Mouse (Mus musculus): Measurements from ENCODE around the gene Ecsit. TPM values are rescaled to one million over a fixed set of nuclear protein-coding genes. Genes with fewer than 3 reads are reported as not detected.

Gene Ecsit
- polyA plus RNA-seq, 2 experiments = 30.6 to 37.5 TPM

- no peak for DNase-seq (ENCODE audit: low spot score)
- WGBS = 89% methylated on average over 4 of the region's 4 CpGs
- no peak for ATAC-seq (ENCODE audit: low FRiP score, low read depth)
Measured at GRCm38 (mm10) chr9:22119543-22119942, 34.3 kb upstream of the Ecsit start.

GRCm38 (mm10) chr9:22117754-22118456 is 32.7 kb upstream of the Ecsit start:
- H3K9ac ChIP-seq (ENCODE audit: low read depth, low read length, severe bottlenecking) = peak overlapping the region; percentile 90
- no peak overlapping the region for H3K27ac ChIP-seq (replicated peaks; ENCODE audit: low read depth, low read length)
- H3K36me3 ChIP-seq (ENCODE audit: control insufficient read depth, insufficient read depth, low read length) = peaks cover 12% of the 10 kb centered on the region

More at GRCm38 (mm10) chr9:22119543-22119942, 34.3 kb upstream of the Ecsit start:
- H3K4me2 ChIP-seq (replicated peaks; ENCODE audit: low read depth, low read length, severe bottlenecking) = no peak overlapping the region
- TF ChIP-seq POLR2A (IDR thresholded peaks at IDR 0.05; ENCODE audit: borderline replicate concordance, extremely low read depth, insufficient read depth, insufficient read length) = no peak
- H3K9me3 ChIP-seq (ENCODE audit: control insufficient read depth, low read length) = no peaks in the 10 kb centered on the region
- no peaks in the 10 kb centered on the region for H3K27me3 ChIP-seq (ENCODE audit: control insufficient read depth, insufficient read depth, low read length)
- no peaks in the 10 kb centered on the region for H3K36me3 ChIP-seq (ENCODE audit: control insufficient read depth, insufficient read depth, low read length)
- H3K4me1 ChIP-seq (ENCODE audit: control insufficient read depth, insufficient read depth, low read length) = peaks cover 11% of the 10 kb centered on the region
- H3K9ac ChIP-seq (ENCODE audit: low read depth, low read length, severe bottlenecking) = no peak overlapping the region
- H3K27ac ChIP-seq (replicated peaks; ENCODE audit: low read depth, low read length) = no peak overlapping the region
- H3K4me3 ChIP-seq (replicated peaks; ENCODE audit: low read length) = no peak overlapping the region

GRCm38 (mm10) chr9:22116740-22117426 is 31.6 kb upstream of the Ecsit start, which contains the start of gene Elof1:
Gene Elof1, minus strand, starts transcription at chr9:22117172.
- TF ChIP-seq POLR2A (IDR thresholded peaks at IDR 0.05; ENCODE audit: borderline replicate concordance, extremely low read depth, insufficient read depth, insufficient read length) = peak; percentile 64; the same call in 1 of the 2 replicates
- ATAC-seq (ENCODE audit: low FRiP score, low read depth) = peak; percentile 95
- DNase-seq (ENCODE audit: low spot score) = peak; percentile 99

More at GRCm38 (mm10) chr9:22117754-22118456, 32.7 kb upstream of the Ecsit start:
- Histone ChIP-seq H3K27me3 (ENCODE audit: control insufficient read depth, insufficient read depth, low read length) (no peaks in the 10 kb centered on the region), H3K4me1 (ENCODE audit: control insufficient read depth, insufficient read depth, low read length) (peaks cover 11% of the 10 kb centered on the region), H3K4me2 (replicated peaks; ENCODE audit: low read depth, low read length, severe bottlenecking) (peak overlapping the region; percentile 65), H3K4me3 (replicated peaks; ENCODE audit: low read length) (peak overlapping the region; percentile 92), H3K9me3 (ENCODE audit: control insufficient read depth, low read length) (no peaks in the 10 kb centered on the region)
- DNase-seq (ENCODE audit: low spot score) (peak; percentile 69), ATAC-seq (ENCODE audit: low FRiP score, low read depth) (no peak)
- TF ChIP-seq POLR2A (IDR thresholded peaks at IDR 0.05; ENCODE audit: borderline replicate concordance, extremely low read depth, insufficient read depth, insufficient read length) = no peak
- 44% methylated on average over 10 of the region's 10 CpGs for WGBS

GRCm38 (mm10) chr9:22116086-22116485 is 30.8 kb upstream of the Ecsit start:
- DNase-seq (ENCODE audit: low spot score) = no peak
- 33% methylated on average over 15 of the region's 15 CpGs for WGBS

More at GRCm38 (mm10) chr9:22116740-22117426, 31.6 kb upstream of the Ecsit start, which contains the start of gene Elof1:
- H3K4me2 ChIP-seq (replicated peaks; ENCODE audit: low read depth, low read length, severe bottlenecking) = peak within 1 kb of the TSS; percentile 65
- H3K9me3 ChIP-seq (ENCODE audit: control insufficient read depth, low read length) = no peaks in the 10 kb centered on the region
- H3K27ac ChIP-seq (replicated peaks; ENCODE audit: low read depth, low read length) = no peak within 1 kb of the TSS; the same call in 1 of the 2 replicates
- peaks cover 11% of the 10 kb centered on the region for H3K4me1 ChIP-seq (ENCODE audit: control insufficient read depth, insufficient read depth, low read length)
- peaks cover 22% of the 10 kb centered on the region for H3K36me3 ChIP-seq (ENCODE audit: control insufficient read depth, insufficient read depth, low read length)
- H3K9ac ChIP-seq (ENCODE audit: low read depth, low read length, severe bottlenecking) = peak within 1 kb of the TSS; percentile 90
- WGBS = under 1% methylated on average over 52 of the region's 52 CpGs
- peak within 1 kb of the TSS; percentile 92 for H3K4me3 ChIP-seq (replicated peaks; ENCODE audit: low read length)
- no peaks in the 10 kb centered on the region for H3K27me3 ChIP-seq (ENCODE audit: control insufficient read depth, insufficient read depth, low read length)

GRCm38 (mm10) chr9:22115635-22116034 is 30.4 kb upstream of the Ecsit start:
- no peak for ATAC-seq (ENCODE audit: low FRiP score, low read depth)
- 91% methylated on average over 4 of the region's 4 CpGs for WGBS
- H3K27me3 ChIP-seq (ENCODE audit: control insufficient read depth, insufficient read depth, low read length) = no peaks in the 10 kb centered on the region

More at GRCm38 (mm10) chr9:22116086-22116485, 30.8 kb upstream of the Ecsit start:
- no peak for TF ChIP-seq POLR2A (IDR thresholded peaks at IDR 0.05; ENCODE audit: borderline replicate concordance, extremely low read depth, insufficient read depth, insufficient read length)
- Histone ChIP-seq H3K27ac (replicated peaks; ENCODE audit: low read depth, low read length) (no peak overlapping the region), H3K4me2 (replicated peaks; ENCODE audit: low read depth, low read length, severe bottlenecking) (peak overlapping the region; percentile 65), H3K9ac (ENCODE audit: low read depth, low read length, severe bottlenecking) (peak overlapping the region; percentile 90), H3K27me3 (ENCODE audit: control insufficient read depth, insufficient read depth, low read length) (no peaks in the 10 kb centered on the region), H3K4me3 (replicated peaks; ENCODE audit: low read length) (peak overlapping the region; percentile 92), H3K36me3 (ENCODE audit: control insufficient read depth, insufficient read depth, low read length) (peaks cover 29% of the 10 kb centered on the region), H3K9me3 (ENCODE audit: control insufficient read depth, low read length) (no peaks in the 10 kb centered on the region), H3K4me1 (ENCODE audit: control insufficient read depth, insufficient read depth, low read length) (peaks cover 11% of the 10 kb centered on the region)
- no peak for ATAC-seq (ENCODE audit: low FRiP score, low read depth)

More at GRCm38 (mm10) chr9:22115635-22116034, 30.4 kb upstream of the Ecsit start:
- H3K9ac ChIP-seq (ENCODE audit: low read depth, low read length, severe bottlenecking) = peak overlapping the region; percentile 90; the same call in 1 of the 2 replicates
- peak overlapping the region; percentile 92 for H3K4me3 ChIP-seq (replicated peaks; ENCODE audit: low read length)
- no peak overlapping the region for H3K27ac ChIP-seq (replicated peaks; ENCODE audit: low read depth, low read length)
- H3K9me3 ChIP-seq (ENCODE audit: control insufficient read depth, low read length) = no peaks in the 10 kb centered on the region
- peaks cover 11% of the 10 kb centered on the region for H3K4me1 ChIP-seq (ENCODE audit: control insufficient read depth, insufficient read depth, low read length)
- no peak for DNase-seq (ENCODE audit: low spot score)
- peaks cover 33% of the 10 kb centered on the region for H3K36me3 ChIP-seq (ENCODE audit: control insufficient read depth, insufficient read depth, low read length)
- peak overlapping the region; percentile 65; the same call in 1 of the 2 replicates for H3K4me2 ChIP-seq (replicated peaks; ENCODE audit: low read depth, low read length, severe bottlenecking)
- TF ChIP-seq POLR2A (IDR thresholded peaks at IDR 0.05; ENCODE audit: borderline replicate concordance, extremely low read depth, insufficient read depth, insufficient read length) = no peak

All from limb, embryonic 14.5 days (tissue).